Mouse (Mus musculus): ENCODE data around the gene Fmo4. TPM values are rescaled to one million over a fixed set of nuclear protein-coding genes. Genes with fewer than 3 reads are reported as not detected.

The Fmo4 gene
- polyA plus RNA-seq, 1 experiment from 2014 or later = 0.13 TPM

- no peak overlapping the region for H3K4me2 ChIP-seq (ENCODE audit: low read length)
- H3K4me1 ChIP-seq (replicated peaks; ENCODE audit: control insufficient read depth, insufficient read depth, low read length) = no peaks in the 10 kb centered on the region
- no peaks in the 10 kb centered on the region for H3K9me3 ChIP-seq (ENCODE audit: control insufficient read depth, low read length)
- no peaks in the 10 kb centered on the region for H3K36me3 ChIP-seq (ENCODE audit: control insufficient read depth, insufficient read depth)
- H3K27me3 ChIP-seq (replicated peaks; ENCODE audit: control insufficient read depth, insufficient read depth, low read length) = no peaks in the 10 kb centered on the region
- no peak overlapping the region for H3K4me3 ChIP-seq (replicated peaks; ENCODE audit: low read length)
- no peak overlapping the region for H3K27ac ChIP-seq (ENCODE audit: low read length)
- ATAC-seq = no peak
- no peak overlapping the region for H3K9ac ChIP-seq (replicated peaks; ENCODE audit: low read depth, low read length)
- 95% methylated on average over 6 of the region's 6 CpGs for WGBS
These were observed 25.2 kb upstream of the Fmo4 start for GRCm38 (mm10) chr1:162838976-162839375.

GRCm38 (mm10) chr1:162834342-162834741 lies 20.6 kb upstream of the Fmo4 start:
- Histone ChIP-seq H3K36me3 (ENCODE audit: control insufficient read depth, insufficient read depth) (no peaks in the 10 kb centered on the region), H3K9me3 (ENCODE audit: control insufficient read depth, low read length) (no peaks in the 10 kb centered on the region), H3K4me3 (replicated peaks; ENCODE audit: low read length) (no peak overlapping the region), H3K9ac (replicated peaks; ENCODE audit: low read depth, low read length) (no peak overlapping the region), H3K27ac (ENCODE audit: low read length) (no peak overlapping the region), H3K4me1 (replicated peaks; ENCODE audit: control insufficient read depth, insufficient read depth, low read length) (peaks cover 9% of the 10 kb centered on the region), H3K27me3 (replicated peaks; ENCODE audit: control insufficient read depth, insufficient read depth, low read length) (no peaks in the 10 kb centered on the region), H3K4me2 (ENCODE audit: low read length) (no peak overlapping the region)
- WGBS = 82% methylated on average over 5 of the region's 5 CpGs
- ATAC-seq = no peak

DNA sequence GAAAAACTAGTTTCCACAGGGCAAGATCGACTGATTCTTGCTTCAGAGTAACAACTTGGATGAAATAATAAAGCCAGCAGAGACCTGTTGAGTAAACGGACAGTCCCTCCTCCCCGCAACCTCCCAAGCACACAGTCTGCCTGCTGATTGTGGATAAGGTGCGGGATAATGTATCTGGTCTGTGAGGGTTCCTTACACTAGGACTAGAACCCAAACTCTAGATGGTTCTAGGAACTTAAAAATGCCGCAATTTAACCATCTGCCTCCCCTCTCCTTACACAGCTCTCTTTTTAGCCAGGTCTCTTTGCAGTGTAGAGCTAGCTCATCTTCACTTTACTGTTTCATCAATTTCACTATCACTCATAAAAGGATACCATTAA lies 18.8 kb upstream of the Fmo4 start:
- H3K9ac ChIP-seq (replicated peaks; ENCODE audit: low read depth, low read length) = no peak overlapping the region

GRCm38 (mm10) chr1:162831838-162832573 lies 18.2 kb upstream of the Fmo4 start:
- H3K4me3 ChIP-seq (replicated peaks; ENCODE audit: low read length) = peak overlapping the region; percentile 21; the same call in 1 of the 2 replicates

More for the DNA sequence above, 18.8 kb upstream of the Fmo4 start:
- peak; percentile 56 for ATAC-seq
- no peaks in the 10 kb centered on the region for H3K9me3 ChIP-seq (ENCODE audit: control insufficient read depth, low read length)
- H3K27me3 ChIP-seq (replicated peaks; ENCODE audit: control insufficient read depth, insufficient read depth, low read length) = no peaks in the 10 kb centered on the region
- peak overlapping the region; percentile 21; the same call in 1 of the 2 replicates for H3K4me3 ChIP-seq (replicated peaks; ENCODE audit: low read length)
- H3K4me1 ChIP-seq (replicated peaks; ENCODE audit: control insufficient read depth, insufficient read depth, low read length) = peaks cover 9% of the 10 kb centered on the region
- H3K36me3 ChIP-seq (ENCODE audit: control insufficient read depth, insufficient read depth) = no peaks in the 10 kb centered on the region
- H3K4me2 ChIP-seq (ENCODE audit: low read length) = peak overlapping the region; percentile 42
- no peak overlapping the region for H3K27ac ChIP-seq (ENCODE audit: low read length)
- WGBS = 12% methylated on average over 5 of the region's 5 CpGs

GRCm38 (mm10) chr1:162819280-162819679 lies 5.5 kb upstream of the Fmo4 start:
- 88% methylated on average over 5 of the region's 5 CpGs for WGBS
- no peak overlapping the region for H3K27ac ChIP-seq (ENCODE audit: low read length)
- no peak overlapping the region for H3K9ac ChIP-seq (replicated peaks; ENCODE audit: low read depth, low read length)
- H3K36me3 ChIP-seq (ENCODE audit: control insufficient read depth, insufficient read depth) = no peaks in the 10 kb centered on the region
- no peak overlapping the region for H3K4me2 ChIP-seq (ENCODE audit: low read length)
- no peaks in the 10 kb centered on the region for H3K4me1 ChIP-seq (replicated peaks; ENCODE audit: control insufficient read depth, insufficient read depth, low read length)
- H3K4me3 ChIP-seq (replicated peaks; ENCODE audit: low read length) = no peak overlapping the region
- no peaks in the 10 kb centered on the region for H3K27me3 ChIP-seq (replicated peaks; ENCODE audit: control insufficient read depth, insufficient read depth, low read length)
- ATAC-seq = peak; percentile 63; the same call in 1 of the 2 replicates
- H3K9me3 ChIP-seq (ENCODE audit: control insufficient read depth, low read length) = no peaks in the 10 kb centered on the region

More at GRCm38 (mm10) chr1:162831838-162832573, 18.2 kb upstream of the Fmo4 start:
- Histone ChIP-seq H3K4me2 (ENCODE audit: low read length) (peak overlapping the region; percentile 42), H3K9me3 (ENCODE audit: control insufficient read depth, low read length) (no peaks in the 10 kb centered on the region), H3K27ac (ENCODE audit: low read length) (peak overlapping the region; percentile 9; the same call in 1 of the 2 replicates), H3K4me1 (replicated peaks; ENCODE audit: control insufficient read depth, insufficient read depth, low read length) (peaks cover 9% of the 10 kb centered on the region), H3K27me3 (replicated peaks; ENCODE audit: control insufficient read depth, insufficient read depth, low read length) (no peaks in the 10 kb centered on the region), H3K9ac (replicated peaks; ENCODE audit: low read depth, low read length) (no peak overlapping the region), H3K36me3 (ENCODE audit: control insufficient read depth, insufficient read depth) (no peaks in the 10 kb centered on the region)
- under 1% methylated on average over 5 of the region's 5 CpGs for WGBS
- ATAC-seq = peak; percentile 96

DNA sequence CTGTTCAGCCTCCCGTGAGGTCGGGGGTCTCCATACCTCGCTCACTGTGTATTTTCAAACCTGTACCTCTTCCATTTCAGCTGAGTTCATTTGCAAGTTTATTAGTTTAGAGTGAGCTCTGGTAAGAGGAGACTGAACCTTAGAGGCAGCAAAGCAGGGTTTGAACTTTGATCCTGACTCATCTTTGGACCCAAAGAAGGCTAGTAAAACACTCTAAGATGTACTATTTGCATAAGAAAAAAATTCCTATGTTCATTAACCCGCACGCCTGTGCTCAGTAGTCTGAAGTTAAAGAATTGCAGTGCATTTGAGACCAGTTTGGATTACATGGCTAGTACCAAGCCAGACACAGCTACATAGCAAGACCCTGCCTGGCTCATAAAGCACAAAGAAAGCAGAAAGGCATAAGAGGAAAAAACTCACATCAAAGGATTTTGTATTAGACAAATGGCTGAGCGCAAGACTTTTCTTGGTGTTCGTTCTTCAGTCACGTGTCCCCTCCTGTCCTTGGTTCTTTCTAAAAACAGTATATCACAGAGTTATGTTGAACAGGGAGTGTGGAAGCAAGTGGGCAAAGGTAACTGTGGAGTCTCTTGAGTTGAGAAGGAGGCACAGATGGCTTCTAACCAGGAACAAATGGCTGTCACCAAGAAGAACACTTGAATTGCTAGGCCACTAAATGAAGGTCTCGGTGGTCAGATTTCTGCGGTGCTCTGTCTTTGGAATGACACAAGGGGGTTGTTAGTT lies 1.8 kb upstream of the Fmo4 start:
- Histone ChIP-seq H3K4me1 (replicated peaks; ENCODE audit: control insufficient read depth, insufficient read depth, low read length) (no peaks in the 10 kb centered on the region), H3K4me2 (ENCODE audit: low read length) (no peak overlapping the region), H3K27ac (ENCODE audit: low read length) (no peak overlapping the region), H3K9ac (replicated peaks; ENCODE audit: low read depth, low read length) (no peak overlapping the region), H3K4me3 (replicated peaks; ENCODE audit: low read length) (no peak overlapping the region), H3K9me3 (ENCODE audit: control insufficient read depth, low read length) (no peaks in the 10 kb centered on the region), H3K27me3 (replicated peaks; ENCODE audit: control insufficient read depth, insufficient read depth, low read length) (no peaks in the 10 kb centered on the region), H3K36me3 (ENCODE audit: control insufficient read depth, insufficient read depth) (no peaks in the 10 kb centered on the region)
- ATAC-seq = no peak
- 76% methylated on average over 10 of the region's 10 CpGs for WGBS

DNA sequence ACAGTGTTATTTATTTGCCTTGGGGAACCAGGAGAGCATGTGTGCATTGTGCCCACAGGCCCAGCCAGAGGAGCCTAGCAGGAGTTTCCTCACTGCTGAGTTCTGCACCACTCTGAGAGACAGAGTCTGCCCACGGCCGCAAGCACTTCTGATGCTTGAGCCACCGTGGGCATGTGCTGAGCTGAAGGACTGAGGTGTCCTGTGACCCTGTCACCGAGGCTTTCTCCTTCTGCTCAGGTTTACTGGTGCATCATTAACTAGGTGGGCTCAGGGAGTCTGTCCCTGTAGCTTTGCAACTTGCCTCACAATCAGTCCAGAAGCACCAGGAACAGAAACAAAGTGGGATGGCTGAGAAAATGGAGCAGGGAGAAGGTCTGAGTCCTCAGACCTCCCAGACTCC lies 1.2 kb upstream of the Fmo4 start:
- Histone ChIP-seq H3K9me3 (ENCODE audit: control insufficient read depth, low read length) (no peaks in the 10 kb centered on the region), H3K36me3 (ENCODE audit: control insufficient read depth, insufficient read depth) (no peaks in the 10 kb centered on the region), H3K27me3 (replicated peaks; ENCODE audit: control insufficient read depth, insufficient read depth, low read length) (no peaks in the 10 kb centered on the region), H3K4me3 (replicated peaks; ENCODE audit: low read length) (no peak overlapping the region), H3K4me1 (replicated peaks; ENCODE audit: control insufficient read depth, insufficient read depth, low read length) (no peaks in the 10 kb centered on the region), H3K4me2 (ENCODE audit: low read length) (no peak overlapping the region), H3K9ac (replicated peaks; ENCODE audit: low read depth, low read length) (no peak overlapping the region), H3K27ac (ENCODE audit: low read length) (no peak overlapping the region)
- 79% methylated on average over 4 of the region's 4 CpGs for WGBS
- no peak for ATAC-seq

DNA sequence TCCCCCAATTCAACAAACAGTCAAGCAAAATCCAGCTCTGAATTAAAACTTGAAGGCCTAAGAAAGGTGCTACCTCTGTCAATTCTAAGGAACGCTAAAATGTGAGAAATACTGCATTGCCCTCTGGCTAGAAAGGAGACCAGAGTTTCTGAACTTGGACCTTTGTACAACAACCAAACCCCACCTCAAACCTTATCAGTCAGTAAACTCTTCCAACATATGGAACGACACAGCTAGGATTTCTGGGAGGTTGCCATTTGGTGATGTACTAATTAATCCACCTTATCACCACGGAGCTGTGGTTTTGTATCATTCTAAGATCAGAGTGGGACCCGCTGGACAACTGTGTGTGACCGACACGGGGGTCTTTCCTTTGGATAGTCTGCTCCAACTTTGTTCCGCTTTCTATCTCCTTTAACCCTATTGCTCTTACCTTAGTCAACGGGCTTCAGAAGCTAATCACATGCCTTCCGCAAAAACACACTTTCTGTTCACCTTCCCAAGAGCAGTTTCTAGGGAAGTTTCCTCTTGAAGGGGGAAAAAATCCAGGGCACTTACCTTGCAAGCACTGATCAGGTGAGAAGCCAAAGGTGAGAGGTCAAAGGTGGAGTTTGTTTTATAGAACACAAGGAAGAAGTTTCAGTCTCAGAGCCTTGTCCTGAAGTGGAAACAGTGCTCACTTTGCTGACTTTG lies 483 bp downstream of the Fmo4 start:
- Histone ChIP-seq H3K27ac (ENCODE audit: low read length) (no peak overlapping the region), H3K4me3 (replicated peaks; ENCODE audit: low read length) (no peak overlapping the region), H3K9me3 (ENCODE audit: control insufficient read depth, low read length) (no peaks in the 10 kb centered on the region), H3K27me3 (replicated peaks; ENCODE audit: control insufficient read depth, insufficient read depth, low read length) (no peaks in the 10 kb centered on the region), H3K4me1 (replicated peaks; ENCODE audit: control insufficient read depth, insufficient read depth, low read length) (no peaks in the 10 kb centered on the region), H3K36me3 (ENCODE audit: control insufficient read depth, insufficient read depth) (no peaks in the 10 kb centered on the region), H3K4me2 (ENCODE audit: low read length) (no peak overlapping the region), H3K9ac (replicated peaks; ENCODE audit: low read depth, low read length) (no peak overlapping the region)
- WGBS = 89% methylated on average over 9 of the region's 9 CpGs
- ATAC-seq = no peak

GRCm38 (mm10) chr1:162808541-162808940 lies 5.2 kb downstream of the Fmo4 start:
- Histone ChIP-seq H3K4me3 (replicated peaks; ENCODE audit: low read length) (no peak overlapping the region), H3K9me3 (ENCODE audit: control insufficient read depth, low read length) (no peaks in the 10 kb centered on the region), H3K4me1 (replicated peaks; ENCODE audit: control insufficient read depth, insufficient read depth, low read length) (no peaks in the 10 kb centered on the region), H3K27ac (ENCODE audit: low read length) (no peak overlapping the region), H3K36me3 (ENCODE audit: control insufficient read depth, insufficient read depth) (no peaks in the 10 kb centered on the region), H3K9ac (replicated peaks; ENCODE audit: low read depth, low read length) (no peak overlapping the region), H3K27me3 (replicated peaks; ENCODE audit: control insufficient read depth, insufficient read depth, low read length) (no peaks in the 10 kb centered on the region), H3K4me2 (ENCODE audit: low read length) (no peak overlapping the region)
- ATAC-seq = no peak
- 81% methylated on average over 3 of the region's 3 CpGs for WGBS

All from forebrain, embryonic 16.5 days (tissue).